Mouse (Mus musculus) cerebellum, adult 11 months (tissue): ENCODE results near the gene E130114P18Rik.

Experiments used
- DNase-seq: peaks from one replicate; pipeline ENCODE4 v3.0.0; 2022

Gene E130114P18Rik

GRCm38 (mm10) chr4:97636569-97636968 is 141.3 kb downstream of the E130114P18Rik start:
- DNase-seq = no peak

GRCm38 (mm10) chr4:97635757-97636292 is 142.1 kb downstream of the E130114P18Rik start:
- DNase-seq = no peak

- DNase-seq = no peak
Measured at GRCm38 (mm10) chr4:97635296-97635755, 142.6 kb downstream of the E130114P18Rik start.

- no peak for DNase-seq
Measured at GRCm38 (mm10) chr4:97628881-97629605, 148.8 kb downstream of the E130114P18Rik start.

- DNase-seq = no peak
Measured at GRCm38 (mm10) chr4:97626002-97626720, 151.7 kb downstream of the E130114P18Rik start.

GRCm38 (mm10) chr4:97623165-97623564 is 154.7 kb downstream of the E130114P18Rik start:
- DNase-seq = no peak

GRCm38 (mm10) chr4:97621731-97622130 is 156.1 kb downstream of the E130114P18Rik start:
- DNase-seq = no peak

- DNase-seq = no peak
Measured at GRCm38 (mm10) chr4:97620409-97620808, 157.5 kb downstream of the E130114P18Rik start.

- DNase-seq = no peak
Measured at GRCm38 (mm10) chr4:97618668-97619373, 159.1 kb downstream of the E130114P18Rik start.

GRCm38 (mm10) chr4:97615031-97615430 is 162.8 kb downstream of the E130114P18Rik start:
- DNase-seq = no peak

GRCm38 (mm10) chr4:97611251-97611847 is 166.5 kb downstream of the E130114P18Rik start:
- DNase-seq = peak; percentile 45

- peak; percentile 17 for DNase-seq
Measured at GRCm38 (mm10) chr4:97609831-97610727, 167.8 kb downstream of the E130114P18Rik start.

- no peak for DNase-seq
Measured at GRCm38 (mm10) chr4:97609329-97609728, 168.5 kb downstream of the E130114P18Rik start.

- DNase-seq = no peak
Measured at GRCm38 (mm10) chr4:97608728-97609127, 169.2 kb downstream of the E130114P18Rik start.

GRCm38 (mm10) chr4:97608134-97608533 is 169.7 kb downstream of the E130114P18Rik start:
- DNase-seq = no peak

GRCm38 (mm10) chr4:97607169-97607568 is 170.7 kb downstream of the E130114P18Rik start:
- DNase-seq = no peak

GRCm38 (mm10) chr4:97606524-97606923 is 171.4 kb downstream of the E130114P18Rik start:
- DNase-seq = no peak

GRCm38 (mm10) chr4:97602579-97602978 is 175.3 kb downstream of the E130114P18Rik start:
- no peak for DNase-seq

GRCm38 (mm10) chr4:97600875-97601835 is 176.7 kb downstream of the E130114P18Rik start:
- DNase-seq = no peak

GRCm38 (mm10) chr4:97597443-97597842 is 180.4 kb downstream of the E130114P18Rik start:
- no peak for DNase-seq
